ENCODE assay signal across 8 mouse cellular contexts in the genomic region with DNA sequence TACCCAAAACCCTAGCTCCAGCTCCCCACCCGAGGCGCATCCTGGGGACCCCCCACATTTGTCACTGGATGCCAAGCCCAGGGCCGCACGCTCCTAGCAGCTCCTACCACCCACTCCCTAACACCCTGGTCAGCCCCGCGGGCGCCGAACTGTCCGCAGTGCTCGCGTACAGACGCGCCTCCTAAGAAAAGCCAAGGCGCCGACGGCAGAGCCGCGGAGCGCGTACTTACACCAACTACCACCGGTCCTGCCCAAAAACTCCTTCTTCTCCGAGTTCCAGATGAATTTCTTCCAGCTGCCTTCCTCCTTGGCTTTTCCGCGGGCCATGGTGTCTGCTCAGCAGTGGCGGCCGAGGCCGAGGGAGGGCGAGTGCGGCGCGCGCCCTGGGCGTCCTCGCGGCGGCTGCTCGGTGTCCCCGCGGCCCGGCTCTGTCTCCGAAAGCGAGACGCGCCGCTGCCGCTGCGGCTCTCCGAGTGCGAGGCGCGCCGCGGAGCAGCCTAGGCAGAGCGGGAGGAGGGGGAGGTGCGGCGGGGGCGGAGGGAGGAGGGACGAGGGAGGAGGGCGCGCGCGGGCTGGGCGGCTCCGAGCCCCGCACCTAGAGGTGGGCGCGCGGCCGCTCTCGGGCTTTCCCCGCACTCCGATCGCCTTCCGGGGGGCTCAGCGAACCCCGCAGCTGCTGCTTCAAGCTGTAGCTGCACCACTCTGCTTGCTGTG. TPM values are rescaled to one million over a fixed set of nuclear protein-coding genes. Genes with fewer than 3 reads are reported as not detected.
A peak's percentile ranks its signal among the peaks of the same experiment; 100 is the strongest.
DNase-seq lines count a peak whose midpoint lies in the region; ATAC-seq lines count a peak whose summit lies in the region.

No protein-coding gene starts in this region.

- peaks cover 70% of the 10 kb centered on the region for H3K27me3 ChIP-seq in embryonic facial prominence, embryonic 13.5 days
- H3K27me3 ChIP-seq in midbrain, embryonic 15.5 days (replicated peaks), result no peaks in the 10 kb centered on the region

- H3K36me3 ChIP-seq in embryonic facial prominence, embryonic 13.5 days, result 0 out of 2 replicates have a peak, but pooled peaks cover 2% of the 10 kb centered on the region
- H3K36me3 ChIP-seq in midbrain, embryonic 15.5 days (replicated peaks), result peaks cover 7% of the 10 kb centered on the region

- peak overlapping the region; percentile 59 for H3K4me3 ChIP-seq in embryonic facial prominence, embryonic 13.5 days
- peak overlapping the region; percentile 82 for H3K4me3 ChIP-seq in midbrain, embryonic 15.5 days

- peak overlapping the region; percentile 74 for H3K9ac ChIP-seq in embryonic facial prominence, embryonic 13.5 days
- H3K9ac ChIP-seq in midbrain, embryonic 15.5 days, result peak overlapping the region; percentile 91

- H3K4me2 ChIP-seq in embryonic facial prominence, embryonic 13.5 days, result peak overlapping the region; percentile 91
- peak overlapping the region; percentile 64 for H3K4me2 ChIP-seq in midbrain, embryonic 15.5 days

- peak overlapping the region; percentile 45; the same call in 1 of the 2 replicates for H3K27ac ChIP-seq in embryonic facial prominence, embryonic 13.5 days
- peak overlapping the region; percentile 96 for H3K27ac ChIP-seq in midbrain, embryonic 15.5 days

- H3K9me3 ChIP-seq in embryonic facial prominence, embryonic 13.5 days, result no peaks in the 10 kb centered on the region
- no peaks in the 10 kb centered on the region for H3K9me3 ChIP-seq in midbrain, embryonic 15.5 days

- ATAC-seq in embryonic facial prominence, embryonic 13.5 days (ENCODE audit: insufficient number of reproducible peaks, insufficient read depth, low FRiP score, low TSS enrichment, low read depth), result peak; percentile 76
- ATAC-seq in midbrain, embryonic 15.5 days (replicated peaks), result peak; percentile 91

- peak; percentile 73 to 89 for DNase-seq in cerebellum, adult 18-20 months
- DNase-seq in cerebellum, adult 11-12 months, result no peak
- DNase-seq in R1 (ENCODE audit: low read depth, low spot score), result peak; percentile 61
- peak; percentile 31 for DNase-seq in heart, postnatal 25 days (ENCODE audit: low spot score)
- peak; percentile 64 for DNase-seq in liver
- DNase-seq in testis, postnatal 14 days (ENCODE audit: low spot score), result peak; percentile 56

- 0% methylated on average over 69 of the region's 76 CpGs for WGBS in embryonic facial prominence, embryonic 13.5 days
- WGBS in midbrain, embryonic 15.5 days, result under 1% methylated on average over 73 of the region's 76 CpGs

- H3K4me1 ChIP-seq in embryonic facial prominence, embryonic 13.5 days, result peaks cover 30% of the 10 kb centered on the region
- peaks cover 50% of the 10 kb centered on the region for H3K4me1 ChIP-seq in midbrain, embryonic 15.5 days

- intact Hi-C loops in heart, postnatal 25 days (cut with DNase I), result loop anchor here (5.0 kb wide), 3 partner anchors 90 to 445 kb away; no protein-coding TSS in a partner anchor

RNA-seq across cellular contexts. Expression of a gene that starts 0.5 kb away (rescaled TPM):
- 12.5 and 20.0 TPM in 2 replicates for polyA plus RNA-seq in embryonic facial prominence, embryonic 13.5 days (2015; fragmentation: Nextera tagmentation; extraction: Ambion mirVana)
- 100 to 1,000 TPM; 416 to 492 TPM for total RNA-seq in heart, postnatal 25 days (2021)
- polyA plus RNA-seq in midbrain, embryonic 15.5 days (2015; fragmentation: Nextera tagmentation; extraction: Ambion mirVana), result 210 and 216 TPM in 2 replicates

Comparison
In these comparisons a context has a peak if more than half of its experiments do, and no peak if none do; other contexts are left out.
1. RNA of a gene that starts 0.5 kb away (polyA plus RNA-seq): 210 to 216 TPM in midbrain, embryonic 15.5 days; 12.5 to 20.0 TPM in embryonic facial prominence, embryonic 13.5 days; every median in the first group is over 10 times any median in the second.